Mouse (Mus musculus): Measurements from ENCODE around the gene Kcnn3.

- TF ChIP-seq TAL1 (IDR thresholded peaks at IDR 0.05; ENCODE audit: low read length) (no peak), GATA1 (IDR thresholded peaks at IDR 0.05; ENCODE audit: low read length) (no peak)
Measured at GRCm38 (mm10) chr3:89540371-89540743, 20.4 kb downstream of the Kcnn3 start.

Measured in erythroblast, embryonic 14.5 days (primary cell).